Mouse (Mus musculus) neural tube, embryonic 15.5 days (tissue): ENCODE measurements around the gene Necab3. TPM values are rescaled to one million over a fixed set of nuclear protein-coding genes. Genes with fewer than 3 reads are reported as not detected.
A peak's percentile ranks its signal among the peaks of the same experiment; 100 is the strongest.

Source experiments
- ATAC-seq: fragments of 200-750 bp; cut with Nextera tagmentation; 2 replicates; pipeline ENCODE4 v1.8.0; 2017; ENCODE audit warnings: mild to moderate bottlenecking, moderate TSS enrichment, moderate library complexity; ENCODE audit not compliant: low FRiP score
- H3K27ac ChIP-seq: fragments of 300-500 bp; sonication (generic); replicated peaks from 2 replicates; pipeline ENCODE4 v1.5.1; 2015; ENCODE audit warnings: mild to moderate bottlenecking, inconsistent platforms
- H3K27me3 ChIP-seq: fragments of 300-500 bp; sonication (generic); replicated peaks from 2 replicates; pipeline ENCODE4 v1.6.1; 2015; ENCODE audit warnings: inconsistent platforms
- H3K36me3 ChIP-seq: fragments of 300-500 bp; sonication (generic); 2 replicates; pipeline ENCODE4 v1.6.1; 2015; ENCODE audit warnings: inconsistent platforms
- H3K4me1 ChIP-seq: fragments of 300-500 bp; sonication (generic); 2 replicates; pipeline ENCODE4 v1.6.1; 2015; ENCODE audit warnings: inconsistent platforms
- H3K4me2 ChIP-seq: fragments of 300-500 bp; sonication (generic); 2 replicates; pipeline ENCODE4 v1.6.1; 2015; ENCODE audit warnings: inconsistent platforms, mild to moderate bottlenecking, moderate library complexity
- H3K4me3 ChIP-seq: fragments of 300-500 bp; sonication (generic); replicated peaks from 2 replicates; pipeline ENCODE4 v1.5.1; 2015; ENCODE audit warnings: mild to moderate bottlenecking, inconsistent platforms
- H3K9ac ChIP-seq: fragments of 300-500 bp; sonication (generic); replicated peaks from 2 replicates; pipeline ENCODE4 v1.6.1; 2015; ENCODE audit warnings: mild to moderate bottlenecking, inconsistent platforms
- H3K9me3 ChIP-seq: fragments of 300-500 bp; sonication (generic); replicated peaks from 2 replicates; pipeline ENCODE4 v1.6.1; 2016; ENCODE audit warnings: inconsistent platforms
- WGBS: fragments of 180-500 bp; shearing (Covaris S2); methylation state at CpG from one replicate; pipeline ENCODE4 v1.1.7; 2015; ENCODE audit warnings: mixed read lengths; 5-methylcytosine and 5-hydroxymethylcytosine counted together
- polyA plus RNA-seq: library from polyadenylated mRNA; unstranded; fragments of >200 nt; fragmentation: Nextera tagmentation; extraction: Ambion mirVana; gene quantifications from 2 replicates; pipeline ENCODE4 v1.2.1, GENCODE M21; 2015

Gene Necab3
- polyA plus RNA-seq, 1 experiment from 2014 or later = 19.6 TPM

GRCm38 (mm10) chr2:154538310-154538709 lies 20.4 kb downstream of the Necab3 start:
- Histone ChIP-seq H3K9me3 (no peaks in the 10 kb centered on the region), H3K27me3 (no peaks in the 10 kb centered on the region), H3K4me1 (peaks cover 21% of the 10 kb centered on the region), H3K27ac (peak overlapping the region; percentile 28; the same call in 1 of the 2 replicates), H3K4me2 (no peak overlapping the region), H3K9ac (no peak overlapping the region), H3K36me3 (peaks cover 33% of the 10 kb centered on the region), H3K4me3 (no peak overlapping the region)
- 35% methylated on average over 2 of the region's 2 CpGs for WGBS
- ATAC-seq = no peak

- Histone ChIP-seq H3K36me3 (peaks cover 54% of the 10 kb centered on the region), H3K4me1 (peaks cover 18% of the 10 kb centered on the region)
- WGBS = 93% methylated on average over 12 of the region's 12 CpGs
These were observed 23.9 kb downstream of the Necab3 start for GRCm38 (mm10) chr2:154534704-154535270.

GRCm38 (mm10) chr2:154532888-154533287 lies 25.8 kb downstream of the Necab3 start:
- Histone ChIP-seq H3K4me3 (no peak overlapping the region), H3K4me2 (no peak overlapping the region), H3K27me3 (no peaks in the 10 kb centered on the region), H3K27ac (no peak overlapping the region), H3K4me1 (peaks cover 4% of the 10 kb centered on the region), H3K9ac (no peak overlapping the region), H3K36me3 (peaks cover 65% of the 10 kb centered on the region), H3K9me3 (no peaks in the 10 kb centered on the region)
- WGBS = 45% methylated on average over 3 of the region's 3 CpGs
- no peak for ATAC-seq

More at GRCm38 (mm10) chr2:154534704-154535270, 23.9 kb downstream of the Necab3 start:
- H3K27me3 ChIP-seq = no peaks in the 10 kb centered on the region
- no peak overlapping the region for H3K4me2 ChIP-seq
- no peak overlapping the region for H3K9ac ChIP-seq
- H3K4me3 ChIP-seq = no peak overlapping the region
- no peaks in the 10 kb centered on the region for H3K9me3 ChIP-seq
- H3K27ac ChIP-seq = no peak overlapping the region
- ATAC-seq = no peak

GRCm38 (mm10) chr2:154526531-154526930 lies 32.2 kb downstream of the Necab3 start:
- no peak overlapping the region for H3K9ac ChIP-seq
- H3K4me1 ChIP-seq = no peaks in the 10 kb centered on the region
- WGBS = 73% methylated on average over 3 of the region's 3 CpGs
- no peak overlapping the region for H3K4me2 ChIP-seq
- peaks cover 57% of the 10 kb centered on the region for H3K36me3 ChIP-seq
- H3K9me3 ChIP-seq = no peaks in the 10 kb centered on the region
- H3K27me3 ChIP-seq = no peaks in the 10 kb centered on the region
- no peak for ATAC-seq
- H3K27ac ChIP-seq = no peak overlapping the region
- H3K4me3 ChIP-seq = no peak overlapping the region

GRCm38 (mm10) chr2:154525285-154525684 lies 33.4 kb downstream of the Necab3 start:
- H3K36me3 ChIP-seq = peaks cover 49% of the 10 kb centered on the region
- no peak for ATAC-seq

GRCm38 (mm10) chr2:154522334-154522733 lies 36.4 kb downstream of the Necab3 start:
- Histone ChIP-seq H3K27ac (no peak overlapping the region), H3K4me1 (no peaks in the 10 kb centered on the region), H3K27me3 (no peaks in the 10 kb centered on the region), H3K36me3 (peaks cover 49% of the 10 kb centered on the region), H3K9me3 (no peaks in the 10 kb centered on the region), H3K9ac (no peak overlapping the region), H3K4me2 (no peak overlapping the region), H3K4me3 (no peak overlapping the region)
- WGBS = 97% methylated on average over 5 of the region's 5 CpGs
- no peak for ATAC-seq

More at GRCm38 (mm10) chr2:154525285-154525684, 33.4 kb downstream of the Necab3 start:
- Histone ChIP-seq H3K4me2 (no peak overlapping the region), H3K27me3 (no peaks in the 10 kb centered on the region), H3K9me3 (no peaks in the 10 kb centered on the region), H3K27ac (no peak overlapping the region), H3K4me3 (no peak overlapping the region), H3K4me1 (no peaks in the 10 kb centered on the region), H3K9ac (no peak overlapping the region)
- 97% methylated on average over 2 of the region's 2 CpGs for WGBS

GRCm38 (mm10) chr2:154521449-154521848 lies 37.2 kb downstream of the Necab3 start:
- peaks cover 51% of the 10 kb centered on the region for H3K36me3 ChIP-seq
- ATAC-seq = no peak
- no peak overlapping the region for H3K9ac ChIP-seq
- no peak overlapping the region for H3K4me3 ChIP-seq
- no peaks in the 10 kb centered on the region for H3K27me3 ChIP-seq
- H3K4me2 ChIP-seq = no peak overlapping the region
- H3K4me1 ChIP-seq = no peaks in the 10 kb centered on the region
- no peak overlapping the region for H3K27ac ChIP-seq
- no peaks in the 10 kb centered on the region for H3K9me3 ChIP-seq

GRCm38 (mm10) chr2:154517424-154517823 lies 41.3 kb downstream of the Necab3 start:
- no peaks in the 10 kb centered on the region for H3K9me3 ChIP-seq
- no peaks in the 10 kb centered on the region for H3K27me3 ChIP-seq
- no peak for ATAC-seq
- 98% methylated on average over 5 of the region's 5 CpGs for WGBS
- no peak overlapping the region for H3K4me3 ChIP-seq
- H3K27ac ChIP-seq = no peak overlapping the region
- no peaks in the 10 kb centered on the region for H3K4me1 ChIP-seq
- peaks cover 24% of the 10 kb centered on the region for H3K36me3 ChIP-seq
- H3K4me2 ChIP-seq = no peak overlapping the region
- no peak overlapping the region for H3K9ac ChIP-seq

GRCm38 (mm10) chr2:154516944-154517343 lies 41.7 kb downstream of the Necab3 start:
- 85% methylated on average over 3 of the region's 3 CpGs for WGBS
- Histone ChIP-seq H3K9me3 (no peaks in the 10 kb centered on the region), H3K4me2 (no peak overlapping the region), H3K9ac (no peak overlapping the region), H3K36me3 (peaks cover 22% of the 10 kb centered on the region), H3K4me1 (no peaks in the 10 kb centered on the region), H3K27me3 (no peaks in the 10 kb centered on the region), H3K4me3 (no peak overlapping the region), H3K27ac (no peak overlapping the region)
- ATAC-seq = no peak

GRCm38 (mm10) chr2:154510141-154510540 lies 48.5 kb downstream of the Necab3 start:
- H3K9ac ChIP-seq = no peak overlapping the region
- WGBS = 97% methylated on average over 3 of the region's 3 CpGs

GRCm38 (mm10) chr2:154508450-154508849 lies 50.2 kb downstream of the Necab3 start:
- Histone ChIP-seq H3K9me3 (no peaks in the 10 kb centered on the region), H3K9ac (no peak overlapping the region), H3K27me3 (no peaks in the 10 kb centered on the region), H3K4me2 (no peak overlapping the region), H3K4me1 (peaks cover 4% of the 10 kb centered on the region; the same call in 1 of the 2 replicates), H3K4me3 (no peak overlapping the region), H3K27ac (no peak overlapping the region), H3K36me3 (peaks cover 18% of the 10 kb centered on the region; the same call in 1 of the 2 replicates)
- no peak for ATAC-seq
- 84% methylated on average over 4 of the region's 4 CpGs for WGBS

More at GRCm38 (mm10) chr2:154510141-154510540, 48.5 kb downstream of the Necab3 start:
- Histone ChIP-seq H3K36me3 (peaks cover 18% of the 10 kb centered on the region; the same call in 1 of the 2 replicates), H3K4me2 (no peak overlapping the region), H3K4me1 (peaks cover 4% of the 10 kb centered on the region; the same call in 1 of the 2 replicates), H3K27ac (no peak overlapping the region), H3K27me3 (no peaks in the 10 kb centered on the region), H3K9me3 (no peaks in the 10 kb centered on the region), H3K4me3 (no peak overlapping the region)
- no peak for ATAC-seq

- Histone ChIP-seq H3K27ac (peak overlapping the region; percentile 54; the same call in 1 of the 2 replicates), H3K27me3 (no peaks in the 10 kb centered on the region), H3K36me3 (peaks cover 22% of the 10 kb centered on the region; the same call in 1 of the 2 replicates), H3K4me2 (no peak overlapping the region), H3K9ac (no peak overlapping the region), H3K9me3 (no peaks in the 10 kb centered on the region), H3K4me1 (peaks cover 4% of the 10 kb centered on the region; the same call in 1 of the 2 replicates), H3K4me3 (no peak overlapping the region)
- ATAC-seq = peak; percentile 50; the same call in 1 of the 2 replicates
- 67% methylated on average over 9 of the region's 9 CpGs for WGBS
These were observed 51.0 kb downstream of the Necab3 start for GRCm38 (mm10) chr2:154507566-154508283.
